Mouse (Mus musculus) forebrain, embryonic 13.5 days (tissue): ENCODE measurements around the gene Rsph3b. TPM values are rescaled to one million over a fixed set of nuclear protein-coding genes. Genes with fewer than 3 reads are reported as not detected.
"Not testable (repeated sequence)": the region's sequence is repeated elsewhere in the genome, so short reads cannot be mapped to it uniquely, and the experiment has no call there.

Experiments used
- ATAC-seq: fragments of 200-750 bp; cut with Nextera tagmentation; 2 replicates; pipeline ENCODE4 v1.8.0; 2017
- H3K27ac ChIP-seq: fragments of 300-500 bp; sonication (generic); 2 replicates; pipeline ENCODE4 v1.5.1; 2015; ENCODE audit warnings: inconsistent platforms, mild to moderate bottlenecking, moderate library complexity
- H3K27me3 ChIP-seq: fragments of 300-500 bp; sonication (generic); 2 replicates; pipeline ENCODE4 v1.6.1; 2015; ENCODE audit warnings: mild to moderate bottlenecking, inconsistent platforms
- H3K36me3 ChIP-seq: fragments of 300-500 bp; sonication (generic); 2 replicates; pipeline ENCODE4 v1.6.1; 2015; ENCODE audit warnings: mild to moderate bottlenecking, inconsistent platforms; ENCODE audit not compliant: poor library complexity, severe bottlenecking
- H3K4me1 ChIP-seq: fragments of 300-500 bp; sonication (generic); 2 replicates; pipeline ENCODE4 v1.6.1; 2015; ENCODE audit warnings: inconsistent platforms
- H3K4me2 ChIP-seq: fragments of 300-500 bp; sonication (generic); 2 replicates; pipeline ENCODE4 v1.6.1; 2015; ENCODE audit warnings: inconsistent platforms, mild to moderate bottlenecking, moderate library complexity
- H3K4me3 ChIP-seq: fragments of 300-500 bp; sonication (generic); 2 replicates; pipeline ENCODE4 v1.5.1; 2015; ENCODE audit warnings: mild to moderate bottlenecking, inconsistent platforms
- H3K9ac ChIP-seq: fragments of 300-500 bp; sonication (generic); 2 replicates; pipeline ENCODE4 v1.6.1; 2015; ENCODE audit warnings: mild to moderate bottlenecking, inconsistent platforms
- H3K9me3 ChIP-seq: fragments of 300-500 bp; sonication (generic); replicated peaks from 2 replicates; pipeline ENCODE4 v1.6.1; 2016; ENCODE audit warnings: inconsistent platforms
- WGBS: fragments of 180-500 bp; shearing (Covaris S2); methylation state at CpG from one replicate; pipeline ENCODE4 v1.1.7; 2015; 5-methylcytosine and 5-hydroxymethylcytosine counted together
- polyA plus RNA-seq: library from polyadenylated mRNA; unstranded; fragments of >200 nt; fragmentation: Nextera tagmentation; extraction: Ambion mirVana; gene quantifications from 2 replicates; pipeline ENCODE4 v1.2.1, GENCODE M21; 2015

Rsph3b gene
- polyA plus RNA-seq: 48.5 and 48.7 TPM in 2 replicates

GRCm38 (mm10) chr17:6947984-6948768, at the start of gene Rsph3b:
TSS of gene Rsph3b (minus strand) at chr17:6948682.
- Histone ChIP-seq H3K9ac (peak within 1 kb of the TSS; percentile 70), H3K4me3 (peak within 1 kb of the TSS; percentile 54), H3K4me2 (peak within 1 kb of the TSS; percentile 64), H3K27ac (peak within 1 kb of the TSS; percentile 72)
- not testable (repeated sequence) for H3K9me3 ChIP-seq, H3K4me1 ChIP-seq, H3K27me3 ChIP-seq, H3K36me3 ChIP-seq
- peak; percentile 97 for ATAC-seq
- WGBS: under 1% methylated on average over 65 of the region's 73 CpGs

GRCm38 (mm10) chr17:6997778-6998490, 49.5 kb upstream of the Rsph3b start:
- H3K4me2 ChIP-seq, H3K27me3 ChIP-seq, H3K27ac ChIP-seq, H3K4me1 ChIP-seq, H3K9me3 ChIP-seq, H3K4me3 ChIP-seq, H3K9ac ChIP-seq, ATAC-seq, H3K36me3 ChIP-seq: not testable (repeated sequence)
- 78% methylated on average over 1 of the region's 7 CpGs for WGBS

- WGBS: 84% methylated on average over 8 of the region's 8 CpGs
- H3K36me3 ChIP-seq, H3K4me3 ChIP-seq, H3K27ac ChIP-seq, ATAC-seq, H3K4me2 ChIP-seq, H3K9me3 ChIP-seq, H3K4me1 ChIP-seq, H3K27me3 ChIP-seq, H3K9ac ChIP-seq: not testable (repeated sequence)
Measured at GRCm38 (mm10) chr17:6996826-6997225, 48.3 kb upstream of the Rsph3b start.

- not testable (repeated sequence) for H3K36me3 ChIP-seq, H3K27ac ChIP-seq, ATAC-seq, H3K4me2 ChIP-seq, H3K9me3 ChIP-seq, H3K27me3 ChIP-seq, H3K4me1 ChIP-seq, H3K4me3 ChIP-seq, H3K9ac ChIP-seq
- no CpG with 5 or more reads among the region's 6 CpGs for WGBS
Measured at GRCm38 (mm10) chr17:6995504-6995903, 47.0 kb upstream of the Rsph3b start.

- H3K27me3 ChIP-seq, H3K4me2 ChIP-seq, H3K36me3 ChIP-seq, H3K27ac ChIP-seq, H3K9me3 ChIP-seq, H3K9ac ChIP-seq, H3K4me1 ChIP-seq, ATAC-seq, H3K4me3 ChIP-seq: not testable (repeated sequence)
- 97% methylated on average over 1 of the region's 1 CpGs for WGBS
Measured at GRCm38 (mm10) chr17:6986118-6986517, 37.6 kb upstream of the Rsph3b start.

GRCm38 (mm10) chr17:6980144-6980543, 31.7 kb upstream of the Rsph3b start:
- not testable (repeated sequence) for H3K9me3 ChIP-seq, H3K27me3 ChIP-seq, H3K4me1 ChIP-seq, ATAC-seq, H3K36me3 ChIP-seq, H3K27ac ChIP-seq, H3K4me2 ChIP-seq, H3K4me3 ChIP-seq, H3K9ac ChIP-seq
- 94% methylated on average over 5 of the region's 8 CpGs for WGBS

- ATAC-seq, H3K27me3 ChIP-seq, H3K36me3 ChIP-seq, H3K9me3 ChIP-seq, H3K27ac ChIP-seq, H3K4me1 ChIP-seq: not testable (repeated sequence)
- peak overlapping the region; percentile 60 for H3K4me2 ChIP-seq
- peak overlapping the region; percentile 51 for H3K4me3 ChIP-seq
- H3K9ac ChIP-seq: peak overlapping the region; percentile 70; the same call in 1 of the 2 replicates
- 20% methylated on average over 5 of the region's 5 CpGs for WGBS
Measured at GRCm38 (mm10) chr17:6979380-6979779, 30.9 kb upstream of the Rsph3b start.

GRCm38 (mm10) chr17:6978287-6979248, 30.1 kb upstream of the Rsph3b start, which contains the start of gene Gm49721:
TSS of gene Gm49721 (plus strand) at chr17:6978904.
- not testable (repeated sequence) for H3K36me3 ChIP-seq, H3K27ac ChIP-seq, H3K27me3 ChIP-seq, H3K4me1 ChIP-seq, H3K9me3 ChIP-seq
- peak within 1 kb of the TSS; percentile 51 for H3K4me3 ChIP-seq
- WGBS: 2% methylated on average over 36 of the region's 68 CpGs
- ATAC-seq: peak; percentile 99
- peak within 1 kb of the TSS; percentile 60 for H3K4me2 ChIP-seq
- peak within 1 kb of the TSS; percentile 70 for H3K9ac ChIP-seq

- not testable (repeated sequence) for H3K4me2 ChIP-seq, H3K9ac ChIP-seq, ATAC-seq, H3K36me3 ChIP-seq, H3K9me3 ChIP-seq, H3K27ac ChIP-seq, H3K4me3 ChIP-seq, H3K4me1 ChIP-seq, H3K27me3 ChIP-seq
- WGBS: 60% methylated on average over 3 of the region's 3 CpGs
Measured at GRCm38 (mm10) chr17:6974985-6975384, 26.5 kb upstream of the Rsph3b start.

GRCm38 (mm10) chr17:6972836-6973396, 24.4 kb upstream of the Rsph3b start:
- WGBS: 51% methylated on average over 4 of the region's 4 CpGs
- not testable (repeated sequence) for ATAC-seq

GRCm38 (mm10) chr17:6971238-6971637, 22.8 kb upstream of the Rsph3b start:
- H3K36me3 ChIP-seq, H3K9me3 ChIP-seq, ATAC-seq, H3K27ac ChIP-seq, H3K27me3 ChIP-seq, H3K9ac ChIP-seq, H3K4me1 ChIP-seq, H3K4me2 ChIP-seq, H3K4me3 ChIP-seq: not testable (repeated sequence)
- 90% methylated on average over 8 of the region's 8 CpGs for WGBS

More at GRCm38 (mm10) chr17:6972836-6973396, 24.4 kb upstream of the Rsph3b start:
- H3K9me3 ChIP-seq, H3K27me3 ChIP-seq, H3K4me2 ChIP-seq, H3K9ac ChIP-seq, H3K4me1 ChIP-seq, H3K36me3 ChIP-seq, H3K4me3 ChIP-seq, H3K27ac ChIP-seq: not testable (repeated sequence)
